ENCODE assay signal across 14 mouse cellular contexts in the genomic region with DNA sequence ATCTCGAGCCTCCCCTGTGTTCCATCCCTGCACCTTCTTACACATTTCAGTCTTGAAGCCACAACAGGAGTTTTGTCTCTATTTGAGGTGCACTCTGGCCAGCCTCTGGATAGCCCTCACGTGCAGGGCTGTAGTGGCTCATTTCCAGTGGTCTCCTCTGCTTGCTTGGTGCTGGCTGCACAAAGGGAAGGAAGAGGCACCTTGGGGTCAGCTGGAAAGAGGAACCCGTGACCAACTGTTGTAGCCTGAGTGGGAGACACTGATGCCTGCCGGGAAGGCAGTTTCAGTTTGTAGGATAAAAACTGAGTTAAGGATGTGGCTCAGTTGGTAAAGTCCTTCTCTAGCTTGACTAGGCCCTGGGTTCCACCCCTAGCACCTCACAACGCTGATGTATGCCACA. TPM values are rescaled to one million over a fixed set of nuclear protein-coding genes. Genes with fewer than 3 reads are reported as not detected.
DNase-seq lines count a peak whose midpoint lies in the region; ATAC-seq and TF ChIP-seq lines count a peak whose summit lies in the region.
"Had no signal": no experiment of that assay in that cellular context is flagged by ENCODE, and none has a peak within 500 bp of the region (broad histone marks: within the 10 kb centered on the region; RNA-seq: fewer than 3 reads in every experiment).

No protein-coding gene starts in this region.

- H3K27ac ChIP-seq in layer of hippocampus, adult 2 months = 0 out of 2 replicates have a peak overlapping the region, but pooled peaks have one; percentile 18
- H3K27ac ChIP-seq in bone marrow macrophage, adult 2 months (ENCODE audit: insufficient read depth, low read depth, low read length) = peak overlapping the region; percentile 93
- peak overlapping the region; percentile 50 for H3K27ac ChIP-seq in liver, embryonic 16.5 days (ENCODE audit: low read length)

- H3K9ac ChIP-seq in liver, embryonic 16.5 days (ENCODE audit: low read depth, low read length) = no peak overlapping the region
- H3K9ac ChIP-seq: forebrain, postnatal 0 days had no signal

- WGBS in liver, embryonic 16.5 days (ENCODE audit: insufficient replicate concordance) = 23% methylated on average over 5 of the region's 5 CpGs

- DNase-seq in layer of hippocampus, adult 2 months (ENCODE audit: low spot score in 2 of 2) = no peak
- no peak for DNase-seq in layer of hippocampus, adult 18-20 months (ENCODE audit: low spot score in 2 of 2)
- DNase-seq in gastrocnemius, adult 8-10 months (ENCODE audit: low spot score in 2 of 2) = no peak
- no peak for DNase-seq in testis, postnatal 14 days (ENCODE audit: low spot score)
- DNase-seq: forebrain, postnatal 0 days; retina, postnatal 1 day; thymus, postnatal 25 days had no signal

- H3K9me3 ChIP-seq in liver, embryonic 16.5 days (replicated peaks; ENCODE audit: control insufficient read depth, low read length) = no peaks in the 10 kb centered on the region
- H3K9me3 ChIP-seq: G1E; heart, embryonic 13.5 days had no signal

- TF ChIP-seq POLR2A in bone marrow macrophage, adult 2 months (IDR thresholded peaks at IDR 0.05; ENCODE audit: borderline replicate concordance, low read depth, low read length) = no peak

- peaks cover 2% of the 10 kb centered on the region; the same call in 1 of the 2 replicates for H3K36me3 ChIP-seq in liver, embryonic 16.5 days (ENCODE audit: control insufficient read depth, insufficient read depth)

- no peak for TF ChIP-seq CTCF in layer of hippocampus, adult 2 months (conservative IDR thresholded peaks at IDR 0.05)
- no peak for TF ChIP-seq CTCF in bone marrow macrophage, adult 2 months (IDR thresholded peaks at IDR 0.05; ENCODE audit: low read depth, low read length)

- peak; percentile 67 for ATAC-seq in granulocyte monocyte progenitor cell, adult 5-6 weeks (replicated peaks; ENCODE audit: poor library complexity, severe bottlenecking)
- peak; percentile 54 for ATAC-seq in liver, embryonic 16.5 days (ENCODE audit: low read depth)
- ATAC-seq: forebrain, postnatal 0 days; intestine, embryonic 16.5 days; midbrain, embryonic 16.5 days had no signal

- no peak overlapping the region for H3K4me3 ChIP-seq in layer of hippocampus, adult 2 months
- H3K4me3 ChIP-seq in bone marrow macrophage, adult 2 months (ENCODE audit: insufficient read depth, low read length) = peak overlapping the region; percentile 24
- H3K4me3 ChIP-seq in liver, embryonic 16.5 days (ENCODE audit: low read depth, low read length) = no peak overlapping the region
- H3K4me3 ChIP-seq: heart, embryonic 13.5 days had no signal

- no peaks in the 10 kb centered on the region for H3K27me3 ChIP-seq in liver, embryonic 16.5 days (ENCODE audit: control insufficient read depth, insufficient read depth, low read depth, low read length)
- H3K27me3 ChIP-seq: heart, embryonic 13.5 days had no signal

- peak overlapping the region; percentile 17; the same call in 1 of the 2 replicates for H3K4me2 ChIP-seq in liver, embryonic 16.5 days (ENCODE audit: low read depth, low read length)

- peaks cover 58% of the 10 kb centered on the region for H3K4me1 ChIP-seq in bone marrow macrophage, adult 2 months (ENCODE audit: control insufficient read depth, insufficient read depth, low read length)
- peaks cover 4% of the 10 kb centered on the region; the same call in 1 of the 2 replicates for H3K4me1 ChIP-seq in liver, embryonic 16.5 days (ENCODE audit: control insufficient read depth, low read depth, low read length)

RNA-seq across cellular contexts. Expression of a gene that starts 9.5 kb away (rescaled TPM):
- total RNA-seq in layer of hippocampus, adult 2 months (2021) = 10 to 100 TPM; 60.3 to 61.0 TPM
- 10 to 100 TPM; 59.0 to 64.8 TPM for total RNA-seq in layer of hippocampus, adult 18-20 months (2021)
- polyA plus RNA-seq in bone marrow macrophage, adult 2 months (2012; ENCODE audit: insufficient read depth, insufficient read length, missing spikeins) = 46.2 and 46.5 TPM in 2 replicates
- total RNA-seq in granulocyte monocyte progenitor cell, adult 5-6 weeks (2014; fragmentation: Nextera tagmentation) = 24.9 and 30.8 TPM in 2 replicates
- total RNA-seq in granulocyte monocyte progenitor cell, adult 5-6 weeks (2017) = 35.8 and 57.0 TPM in 2 replicates
- 14.2 and 14.3 TPM in 2 replicates for polyA plus RNA-seq in liver, embryonic 16.5 days (2015; fragmentation: Nextera tagmentation; extraction: Ambion mirVana)
- 10 to 100 TPM in 3 of 4 experiments, 1 to 10 TPM in 1; 9.9 to 13.6 (median 12.9) TPM for total RNA-seq in gastrocnemius, adult 8-10 months (2022)

RNA-seq across cellular contexts. Expression of a gene that starts 9.7 kb away (rescaled TPM):
- under 1 TPM in 1 of 2 experiments, not detected in 1; 0.10 TPM for total RNA-seq in layer of hippocampus, adult 2 months (2021)
- under 1 TPM in 1 of 2 experiments, not detected in 1; 0.07 TPM for total RNA-seq in layer of hippocampus, adult 18-20 months (2021)
- not detected in 2 replicates for polyA plus RNA-seq in bone marrow macrophage, adult 2 months (2012; ENCODE audit: insufficient read depth, insufficient read length, missing spikeins)
- not detected in 2 replicates for total RNA-seq in granulocyte monocyte progenitor cell, adult 5-6 weeks (2014; fragmentation: Nextera tagmentation)
- not detected in 2 replicates for total RNA-seq in granulocyte monocyte progenitor cell, adult 5-6 weeks (2017)
- polyA plus RNA-seq in liver, embryonic 16.5 days (2015; fragmentation: Nextera tagmentation; extraction: Ambion mirVana) = 0.02 TPM in 1 of 2 replicates, not detected in the other
- not detected for total RNA-seq in gastrocnemius, adult 8-10 months (2022)
- polyA plus RNA-seq: G1E; heart, embryonic 13.5 days; intestine, embryonic 16.5 days had no signal

Comparison
In these comparisons a context has a peak if more than half of its experiments do, and no peak if none do; other contexts are left out.
1. H3K27ac ChIP-seq: peak in every context shown above with its lines; median percentile 93 in bone marrow macrophage, adult 2 months; 50 in liver, embryonic 16.5 days; 18 in layer of hippocampus, adult 2 months.